Mouse (Mus musculus): ENCODE measurements around the gene Tmem233.

DNA sequence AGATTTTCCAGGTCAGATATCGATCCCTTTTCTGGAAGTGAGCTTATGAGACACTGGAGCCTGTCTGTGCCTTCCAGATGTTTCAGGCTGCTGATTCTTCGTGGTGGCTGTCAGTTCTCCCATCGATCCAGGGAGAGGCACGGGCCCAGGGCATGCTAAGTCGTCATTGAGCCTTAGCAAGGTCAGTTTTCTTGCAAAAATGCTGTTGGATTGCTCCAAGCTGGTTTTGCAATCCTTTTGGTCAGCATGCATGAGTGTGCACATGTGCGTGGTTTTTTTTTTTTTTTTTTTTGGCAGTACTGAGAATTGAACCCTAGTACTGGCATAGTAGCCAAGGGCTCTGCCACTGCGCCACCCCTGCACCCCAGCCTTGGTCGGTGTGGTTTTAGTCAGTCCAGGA lies 79.9 kb downstream of the Tmem233 start:
- TF ChIP-seq CTCF (IDR thresholded peaks at IDR 0.05; ENCODE audit: low read depth): no peak
- no peak for TF ChIP-seq EP300 (optimal IDR thresholded peaks at IDR 0.05)

Measured in stomach, postnatal 0 days (tissue).